Mouse (Mus musculus) liver, adult 2 months (tissue): ENCODE measurements at regions not wholly inside any gene's neighbourhood (a gene's known extent, or its start where the extent isn't known, plus 50 kb on each side); places are given as distances from the start of the nearest gene placed in this dataset.

ENCODE experiments used
- DNase-seq: peaks from one replicate; pipeline ENCODE4 v3.0.0-alpha.2; 2011; ENCODE audit warnings: low read depth, low spot score; ENCODE audit errors: extremely low read depth
- H3K27ac ChIP-seq: fragments of 200-500 bp; replicated peaks from 2 replicates; pipeline ENCODE4 v1.5.1; 2012; ENCODE audit warnings: low read depth, mild to moderate bottlenecking, control low read depth, inconsistent platforms, low read length; ENCODE audit not compliant: insufficient read depth
- H3K27me3 ChIP-seq: fragments of 200-500 bp; 2 replicates; pipeline ENCODE4 v1.6.1; 2012; ENCODE audit warnings: mild to moderate bottlenecking, moderate library complexity, low read length, inconsistent platforms; ENCODE audit not compliant: control insufficient read depth, insufficient read depth
- H3K36me3 ChIP-seq: fragments of 200-500 bp; 2 replicates; pipeline ENCODE4 v1.6.1; 2012; ENCODE audit warnings: low read length, inconsistent platforms; ENCODE audit not compliant: control insufficient read depth, insufficient read depth
- H3K4me1 ChIP-seq: fragments of 200-500 bp; 2 replicates; pipeline ENCODE4 v1.6.1; 2011; ENCODE audit warnings: low read length; ENCODE audit not compliant: control insufficient read depth, insufficient read depth
- H3K4me3 ChIP-seq: fragments of 200-500 bp; 2 replicates; pipeline ENCODE4 v1.5.1; 2011; ENCODE audit warnings: low read depth, mild to moderate bottlenecking, control low read depth, low read length, moderate library complexity; ENCODE audit not compliant: insufficient read depth
- H3K79me2 ChIP-seq: fragments of 200-500 bp; 2 replicates; pipeline ENCODE4 v1.6.1; 2012; ENCODE audit warnings: inconsistent platforms, mild to moderate bottlenecking, low read length, moderate library complexity; ENCODE audit not compliant: control insufficient read depth, insufficient read depth
- H3K9ac ChIP-seq: fragments of 200-500 bp; 2 replicates; pipeline ENCODE4 v1.6.1; 2012; ENCODE audit warnings: low read depth, mild to moderate bottlenecking, control low read depth, inconsistent platforms, low read length
- CTCF ChIP-seq: fragments of 200-500 bp; IDR thresholded peaks from 2 replicates; pipeline ENCODE4 v1.5.1; 2011; ENCODE audit warnings: low read depth, low read length, control low read depth
- POLR2A ChIP-seq: fragments of 200-500 bp; IDR thresholded peaks from 2 replicates; pipeline ENCODE4 v1.6.1; 2011; ENCODE audit warnings: low read length, control low read depth; ENCODE audit not compliant: insufficient read depth; ENCODE audit errors: extremely low read depth
- WGBS: fragments of 180-500 bp; shearing (Covaris S2); methylation state at CpG from one replicate; pipeline ENCODE4 v1.1.7; 2018; 5-methylcytosine and 5-hydroxymethylcytosine counted together

GRCm38 (mm10) chr2:115483418-115484288 is 97.9 kb upstream of the BC052040 start:
- WGBS, result 90% methylated on average over 13 of the region's 13 CpGs
- no peaks in the 10 kb centered on the region for H3K27me3 ChIP-seq
- H3K4me3 ChIP-seq, result no peak overlapping the region
- no peak for DNase-seq
- no peak overlapping the region for H3K9ac ChIP-seq
- no peak overlapping the region for H3K27ac ChIP-seq
- H3K79me2 ChIP-seq, result no peaks in the 10 kb centered on the region
- H3K36me3 ChIP-seq, result no peaks in the 10 kb centered on the region
- TF ChIP-seq CTCF, result no peak
- no peak for TF ChIP-seq POLR2A
- H3K4me1 ChIP-seq, result no peaks in the 10 kb centered on the region

GRCm38 (mm10) chr2:115488465-115488864 is 93.1 kb upstream of the BC052040 start:
- Histone ChIP-seq H3K4me1 (no peaks in the 10 kb centered on the region), H3K27ac (no peak overlapping the region), H3K36me3 (no peaks in the 10 kb centered on the region), H3K9ac (no peak overlapping the region), H3K4me3 (no peak overlapping the region), H3K27me3 (no peaks in the 10 kb centered on the region), H3K79me2 (no peaks in the 10 kb centered on the region)
- WGBS, result 22% methylated on average over 4 of the region's 4 CpGs
- peak; percentile 90 for DNase-seq
- TF ChIP-seq CTCF, result no peak
- no peak for TF ChIP-seq POLR2A

- Histone ChIP-seq H3K9ac (no peak overlapping the region), H3K4me3 (no peak overlapping the region), H3K79me2 (no peaks in the 10 kb centered on the region), H3K27ac (no peak overlapping the region), H3K27me3 (no peaks in the 10 kb centered on the region), H3K36me3 (no peaks in the 10 kb centered on the region), H3K4me1 (no peaks in the 10 kb centered on the region)
- no peak for TF ChIP-seq POLR2A
- TF ChIP-seq CTCF, result no peak
- 99% methylated on average over 2 of the region's 2 CpGs for WGBS
- DNase-seq, result no peak
These were observed 88.5 kb upstream of the BC052040 start for GRCm38 (mm10) chr2:115493020-115493419.

- H3K4me1 ChIP-seq, result no peaks in the 10 kb centered on the region
- H3K27me3 ChIP-seq, result no peaks in the 10 kb centered on the region
- no peak overlapping the region for H3K27ac ChIP-seq
- TF ChIP-seq CTCF (no peak), POLR2A (no peak)
- no peak overlapping the region for H3K4me3 ChIP-seq
- H3K36me3 ChIP-seq, result no peaks in the 10 kb centered on the region
- 93% methylated on average over 2 of the region's 2 CpGs for WGBS
- DNase-seq, result no peak
- no peak overlapping the region for H3K9ac ChIP-seq
- no peaks in the 10 kb centered on the region for H3K79me2 ChIP-seq
These were observed 81.6 kb upstream of the BC052040 start for GRCm38 (mm10) chr2:115499904-115500303.

GRCm38 (mm10) chr2:115509527-115509926 is 72.0 kb upstream of the BC052040 start:
- no peaks in the 10 kb centered on the region for H3K79me2 ChIP-seq
- no peaks in the 10 kb centered on the region for H3K27me3 ChIP-seq
- no peak overlapping the region for H3K4me3 ChIP-seq
- 77% methylated on average over 10 of the region's 10 CpGs for WGBS
- DNase-seq, result no peak
- no peak for TF ChIP-seq CTCF
- H3K9ac ChIP-seq, result no peak overlapping the region
- H3K27ac ChIP-seq, result no peak overlapping the region
- H3K36me3 ChIP-seq, result no peaks in the 10 kb centered on the region
- H3K4me1 ChIP-seq, result 0 out of 2 replicates have a peak, but pooled peaks cover 3% of the 10 kb centered on the region

GRCm38 (mm10) chr2:115511146-115511545 is 70.4 kb upstream of the BC052040 start:
- WGBS, result 87% methylated on average over 3 of the region's 3 CpGs
- no peak for DNase-seq
- Histone ChIP-seq H3K27ac (no peak overlapping the region), H3K4me3 (no peak overlapping the region), H3K27me3 (no peaks in the 10 kb centered on the region), H3K79me2 (no peaks in the 10 kb centered on the region), H3K4me1 (0 out of 2 replicates have a peak, but pooled peaks cover 3% of the 10 kb centered on the region), H3K36me3 (no peaks in the 10 kb centered on the region), H3K9ac (no peak overlapping the region)
- TF ChIP-seq CTCF (no peak), POLR2A (no peak)
